Mouse (Mus musculus) natural killer cell, adult 2 months (primary cell): ENCODE results near the gene Kcp.

Source experiments
- DNase-seq, 2 experiments: peaks; one replicate each; pipeline ENCODE4 v3.0.0; 2022; ENCODE audit warnings: low spot score in 2 of 2

Kcp gene

GRCm38 (mm10) chr6:29463388-29463787 is 44.4 kb downstream of the Kcp start:
- no peak for DNase-seq

GRCm38 (mm10) chr6:29461502-29461901 is 46.2 kb downstream of the Kcp start:
- no peak for DNase-seq

DNA sequence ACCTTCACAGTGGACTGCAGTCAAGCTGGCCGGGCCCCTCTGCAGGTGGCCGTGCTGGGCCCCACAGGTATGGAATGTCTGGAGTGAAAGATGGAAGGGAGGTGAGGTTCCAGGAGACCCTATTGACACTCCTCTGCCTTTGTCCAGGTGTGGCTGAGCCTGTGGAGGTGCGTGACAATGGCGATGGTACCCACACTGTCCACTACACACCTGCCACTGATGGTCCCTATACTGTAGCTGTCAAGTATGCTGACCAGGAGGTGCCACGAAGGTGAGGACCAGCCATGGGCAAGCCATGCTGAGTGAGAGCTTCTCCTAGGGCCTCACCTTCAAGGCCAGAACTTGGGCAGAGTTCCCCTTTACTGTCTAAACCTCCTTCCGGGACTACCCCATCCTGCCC is 57.1 kb downstream of the Kcp start:
- DNase-seq, result no peak

DNA sequence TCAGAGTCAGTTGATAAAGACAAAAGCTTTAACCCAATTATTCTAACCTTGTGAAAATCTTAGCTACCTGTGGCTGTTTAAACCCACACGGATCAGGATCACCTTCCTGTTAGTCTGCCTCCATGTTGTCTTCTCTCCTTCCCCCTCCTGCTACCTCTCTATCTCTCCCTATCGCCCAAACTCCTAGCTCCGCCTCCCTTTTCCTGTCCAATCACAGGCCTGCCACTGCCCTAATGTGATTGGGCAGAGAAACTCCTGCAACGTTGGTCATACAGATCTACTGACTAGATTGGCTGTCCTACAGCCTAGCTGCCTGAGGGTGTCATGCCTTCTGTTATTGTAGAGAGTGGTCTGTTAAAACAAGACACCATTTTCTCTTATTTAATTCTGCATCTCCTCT is 57.9 kb downstream of the Kcp start:
- DNase-seq, result no peak

DNA sequence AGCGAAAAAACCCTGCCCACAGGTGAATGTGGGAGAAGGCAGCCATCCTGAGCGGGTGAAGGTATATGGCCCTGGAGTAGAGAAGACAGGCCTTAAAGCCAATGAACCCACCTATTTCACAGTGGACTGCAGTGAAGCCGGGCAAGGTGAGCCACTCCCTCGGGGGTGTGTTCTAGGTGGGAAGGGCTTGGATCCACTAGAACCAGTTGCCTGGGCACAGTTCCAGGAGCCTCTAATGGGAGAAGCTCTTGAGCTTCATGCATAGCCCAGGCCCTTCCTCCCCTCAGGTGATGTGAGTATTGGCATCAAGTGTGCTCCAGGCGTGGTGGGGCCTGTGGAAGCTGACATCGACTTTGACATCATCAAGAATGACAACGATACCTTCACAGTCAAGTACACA is 62.4 kb downstream of the Kcp start:
- no peak for DNase-seq

DNA sequence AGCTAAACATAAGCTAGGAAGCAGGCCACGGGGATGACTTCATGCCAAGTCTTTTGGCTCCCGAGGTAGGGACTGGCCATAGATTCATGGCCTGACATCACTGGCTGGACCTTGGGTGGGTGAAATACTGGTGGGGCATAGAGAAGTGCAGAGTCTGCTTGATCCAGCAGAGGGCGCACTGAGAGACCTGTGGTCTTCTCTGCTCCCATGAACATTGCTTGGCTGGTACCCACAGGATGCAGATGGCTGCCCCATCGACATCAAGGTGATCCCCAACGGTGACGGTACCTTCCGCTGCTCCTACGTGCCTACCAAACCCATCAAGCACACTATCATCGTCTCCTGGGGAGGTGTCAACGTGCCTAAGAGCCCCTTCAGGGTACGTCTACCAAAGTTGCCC is 63.0 kb downstream of the Kcp start:
- peak; percentile 12 to 48 for DNase-seq

- no peak for DNase-seq
These were observed 68.0 kb downstream of the Kcp start for GRCm38 (mm10) chr6:29439789-29440188.

DNA sequence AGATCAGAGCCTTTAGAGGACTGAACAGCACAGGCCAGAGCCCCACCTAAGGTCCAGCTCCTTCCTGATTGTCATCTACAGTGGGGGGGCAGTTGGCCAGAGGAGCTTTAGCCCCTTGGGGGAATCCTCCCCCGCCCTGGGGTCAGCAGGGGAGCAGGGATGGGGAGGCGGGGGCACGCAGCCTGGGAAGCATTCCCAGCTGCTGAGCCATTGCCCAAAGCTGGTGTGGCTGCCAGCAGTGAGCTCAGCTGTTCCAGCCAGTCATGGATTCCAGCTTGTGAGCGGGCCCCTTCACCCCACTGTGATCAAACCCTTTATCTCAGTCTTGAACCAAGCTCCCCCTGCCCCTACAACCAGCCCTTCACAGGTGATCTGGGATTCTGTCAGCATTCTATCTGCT is 68.5 kb downstream of the Kcp start:
- no peak for DNase-seq

DNA sequence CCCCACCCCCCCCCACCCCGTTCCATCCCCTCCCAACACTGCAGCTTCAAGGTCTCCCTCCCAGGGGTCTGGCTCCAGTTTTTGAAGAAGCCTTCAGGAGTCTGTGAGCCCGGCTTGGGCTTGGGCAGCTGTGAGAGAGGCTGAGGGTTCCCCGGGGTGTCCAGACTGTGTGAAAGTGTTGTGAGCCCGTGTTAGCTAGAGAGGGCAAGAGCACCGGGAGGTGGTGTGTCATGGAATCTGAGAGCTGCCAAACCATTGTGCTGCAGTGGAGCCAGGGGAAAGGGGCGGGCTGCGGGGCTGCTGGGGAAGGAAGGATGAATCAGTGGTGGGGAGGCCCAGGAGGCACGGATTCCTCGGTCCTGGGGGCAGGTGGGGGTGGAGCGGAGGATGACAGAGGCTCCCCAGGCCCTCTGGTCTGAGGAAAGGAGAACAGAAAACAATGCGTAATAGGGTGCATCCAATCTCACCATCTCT is 71.3 kb downstream of the Kcp start:
- DNase-seq, result no peak

DNA sequence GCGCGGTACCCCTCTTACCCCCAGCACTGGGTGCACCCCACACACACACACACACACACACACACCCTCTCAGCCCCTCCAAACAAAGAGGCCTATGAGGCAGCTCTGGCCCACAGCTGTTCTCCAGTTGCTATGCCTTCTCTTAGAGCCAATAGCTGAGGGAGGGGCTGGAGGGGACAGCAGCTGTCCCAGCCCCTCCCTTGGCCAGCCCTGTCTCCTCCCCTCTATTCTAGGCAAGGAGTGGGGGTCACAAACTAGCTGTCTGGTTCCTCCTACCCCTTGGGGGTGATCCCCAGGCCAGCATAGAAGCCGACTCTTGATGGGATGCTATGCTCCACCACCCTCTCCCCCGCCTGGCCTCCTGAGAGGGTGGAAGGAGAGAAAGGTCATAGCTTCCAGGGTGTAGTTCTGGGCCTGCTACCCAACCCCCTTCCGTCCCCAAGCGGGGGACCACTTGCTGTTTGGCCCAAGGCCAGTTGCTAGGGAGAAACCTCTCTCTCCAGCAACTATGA is 71.8 kb downstream of the Kcp start:
- no peak for DNase-seq

GRCm38 (mm10) chr6:29434911-29435691 is 72.7 kb downstream of the Kcp start:
- DNase-seq, result no peak

GRCm38 (mm10) chr6:29433804-29434795 is 73.7 kb downstream of the Kcp start:
- no peak for DNase-seq

GRCm38 (mm10) chr6:29433038-29433803 is 74.5 kb downstream of the Kcp start, which contains the start of gene Flnc:
Flnc (plus strand) TSS chr6:29433256.
- DNase-seq, result peak; percentile 4 to 7

DNA sequence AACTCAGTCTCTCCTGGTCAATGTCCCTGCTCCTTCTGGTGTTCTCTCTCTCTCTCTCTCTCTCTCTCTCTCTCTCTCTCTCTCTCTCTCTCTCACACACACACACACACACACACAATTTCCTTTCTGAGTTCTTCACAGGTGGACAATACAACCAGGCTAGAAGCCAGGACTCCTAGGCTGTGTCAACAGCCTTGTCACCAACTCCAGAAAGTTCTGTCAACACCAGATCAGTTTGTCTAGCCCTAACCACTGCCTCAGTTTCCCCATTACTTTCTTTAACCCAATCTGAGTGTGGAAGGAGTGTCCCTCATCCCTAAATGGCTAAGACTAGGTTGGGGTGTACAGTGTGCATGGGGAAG is 75.1 kb downstream of the Kcp start:
- DNase-seq, result no peak

GRCm38 (mm10) chr6:29432156-29432555 is 75.6 kb downstream of the Kcp start:
- DNase-seq, result no peak

- no peak for DNase-seq
These were observed 76.3 kb downstream of the Kcp start for GRCm38 (mm10) chr6:29431473-29431872.

- DNase-seq, result no peak
These were observed 76.9 kb downstream of the Kcp start for GRCm38 (mm10) chr6:29430681-29431420.

- no peak for DNase-seq
These were observed 79.6 kb downstream of the Kcp start for GRCm38 (mm10) chr6:29428171-29428570.

- no peak for DNase-seq
These were observed 81.4 kb downstream of the Kcp start for GRCm38 (mm10) chr6:29426331-29426730.

DNA sequence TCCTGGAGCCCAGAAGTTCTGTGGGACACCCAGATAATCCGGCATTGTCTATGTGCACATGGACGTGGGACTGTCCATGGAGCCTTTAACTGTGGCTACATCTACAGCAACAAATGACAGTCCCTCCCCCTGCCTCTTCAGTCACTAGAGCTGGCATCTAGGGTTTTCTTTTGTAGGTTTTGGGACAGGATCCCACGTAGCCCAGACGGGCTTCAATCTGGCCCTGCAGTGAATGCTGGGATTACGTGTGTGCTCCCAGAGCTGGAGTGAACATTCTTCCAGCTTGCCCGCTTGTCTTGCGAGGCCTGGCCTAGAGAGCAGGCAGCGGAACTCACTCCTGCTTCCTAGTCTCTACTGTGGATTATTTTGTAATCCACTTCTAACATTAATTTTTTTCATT is 82.6 kb downstream of the Kcp start:
- no peak for DNase-seq
